Mouse (Mus musculus): ENCODE measurements around the gene C1qtnf2. TPM values are rescaled to one million over a fixed set of nuclear protein-coding genes. Genes with fewer than 3 reads are reported as not detected.

C1qtnf2 gene
- polyA plus RNA-seq, 1 experiment from 2014 or later: 3.4 TPM

DNA sequence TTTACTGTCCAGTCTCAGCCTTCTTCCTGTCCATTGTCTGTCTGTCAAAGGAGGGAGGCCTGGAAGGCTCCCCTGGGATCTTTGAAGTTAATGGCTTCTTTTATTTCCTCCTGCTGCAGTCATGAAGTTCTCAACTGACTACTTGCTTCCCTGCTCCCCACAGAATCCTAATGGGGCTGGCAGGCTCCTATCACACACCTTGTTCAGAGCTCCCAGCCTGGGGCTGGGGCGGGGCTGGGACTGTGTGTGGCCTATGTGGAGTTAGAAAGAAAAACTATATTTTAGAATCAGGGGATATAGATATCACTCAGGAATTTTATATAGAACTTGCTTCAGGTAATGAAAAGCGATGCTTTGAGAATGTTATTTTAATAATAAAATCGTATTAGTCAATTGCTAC lies 46.4 kb downstream of the C1qtnf2 start:
- no peaks in the 10 kb centered on the region for H3K4me1 ChIP-seq (replicated peaks; ENCODE audit: control insufficient read depth, insufficient read depth, low read length)
- H3K27ac ChIP-seq (ENCODE audit: low read length): no peak overlapping the region
- H3K27me3 ChIP-seq (ENCODE audit: control insufficient read depth, insufficient read depth, low read depth, low read length): no peaks in the 10 kb centered on the region
- H3K9ac ChIP-seq (ENCODE audit: low read length): no peak overlapping the region
- H3K4me2 ChIP-seq (ENCODE audit: low read depth, low read length): no peak overlapping the region
- H3K4me3 ChIP-seq (ENCODE audit: low read length): no peak overlapping the region
- WGBS: 81% methylated on average over 3 of the region's 3 CpGs
- H3K9me3 ChIP-seq (ENCODE audit: control insufficient read depth, low read length): no peaks in the 10 kb centered on the region
- no peak for ATAC-seq (ENCODE audit: low read depth)
- no peaks in the 10 kb centered on the region for H3K36me3 ChIP-seq (ENCODE audit: control insufficient read depth, insufficient read depth, low read length)

DNA sequence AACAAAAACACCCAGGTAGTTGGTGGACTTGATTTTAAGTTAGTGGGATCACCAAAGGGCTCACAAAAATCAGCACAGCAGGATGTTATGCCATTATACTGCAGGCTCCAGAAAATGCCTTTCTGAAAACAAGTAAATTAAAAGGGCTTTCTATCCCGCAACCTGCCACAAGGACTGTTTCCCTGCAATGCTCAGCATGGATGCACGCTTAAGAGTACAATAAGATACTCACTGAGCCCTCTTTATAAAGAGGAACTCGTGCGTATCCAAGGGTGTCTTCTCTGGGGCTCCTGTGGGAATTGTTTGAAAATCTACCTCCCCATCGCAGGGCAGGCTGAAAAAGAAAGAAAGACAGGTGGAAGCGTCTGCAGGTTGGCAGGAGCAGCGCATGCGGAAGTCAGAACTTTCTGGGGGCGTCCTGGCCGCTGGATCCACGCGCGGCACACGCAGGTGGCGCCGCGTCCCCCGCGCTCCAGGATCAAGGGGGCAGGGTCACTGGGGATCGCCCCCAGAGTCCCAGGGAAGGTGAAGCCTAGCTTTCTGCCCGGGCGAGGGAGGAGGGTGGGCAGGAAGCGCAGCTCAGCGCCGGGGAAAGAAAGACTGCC lies 54.1 kb downstream of the C1qtnf2 start:
- H3K9ac ChIP-seq (ENCODE audit: low read length): peak overlapping the region; percentile 92
- WGBS: 1% methylated on average over 24 of the region's 25 CpGs
- H3K27me3 ChIP-seq (ENCODE audit: control insufficient read depth, insufficient read depth, low read depth, low read length): no peaks in the 10 kb centered on the region
- H3K4me2 ChIP-seq (ENCODE audit: low read depth, low read length): peak overlapping the region; percentile 91
- peak overlapping the region; percentile 90 for H3K4me3 ChIP-seq (ENCODE audit: low read length)
- peaks cover 17% of the 10 kb centered on the region for H3K4me1 ChIP-seq (replicated peaks; ENCODE audit: control insufficient read depth, insufficient read depth, low read length)
- peak overlapping the region; percentile 83 for H3K27ac ChIP-seq (ENCODE audit: low read length)
- peak; percentile 9 for ATAC-seq (ENCODE audit: low read depth)
- peaks cover 3% of the 10 kb centered on the region; the same call in 1 of the 2 replicates for H3K36me3 ChIP-seq (ENCODE audit: control insufficient read depth, insufficient read depth, low read length)
- no peaks in the 10 kb centered on the region for H3K9me3 ChIP-seq (ENCODE audit: control insufficient read depth, low read length)

GRCm38 (mm10) chr11:43528683-43529499 lies 54.8 kb downstream of the C1qtnf2 start, which contains the start of gene Ccnjl:
Gene Ccnjl, plus strand, starts transcription at chr11:43528784.
- Histone ChIP-seq H3K4me1 (replicated peaks; ENCODE audit: control insufficient read depth, insufficient read depth, low read length) (peaks cover 17% of the 10 kb centered on the region), H3K9me3 (ENCODE audit: control insufficient read depth, low read length) (no peaks in the 10 kb centered on the region), H3K4me2 (ENCODE audit: low read depth, low read length) (peak within 1 kb of the TSS; percentile 91), H3K36me3 (ENCODE audit: control insufficient read depth, insufficient read depth, low read length) (peaks cover 5% of the 10 kb centered on the region; the same call in 1 of the 2 replicates), H3K27ac (ENCODE audit: low read length) (peak within 1 kb of the TSS; percentile 83), H3K27me3 (ENCODE audit: control insufficient read depth, insufficient read depth, low read depth, low read length) (no peaks in the 10 kb centered on the region), H3K9ac (ENCODE audit: low read length) (peak within 1 kb of the TSS; percentile 92), H3K4me3 (ENCODE audit: low read length) (peak within 1 kb of the TSS; percentile 90)
- peak; percentile 94 for ATAC-seq (ENCODE audit: low read depth)
- WGBS: under 1% methylated on average over 79 of the region's 79 CpGs

DNA sequence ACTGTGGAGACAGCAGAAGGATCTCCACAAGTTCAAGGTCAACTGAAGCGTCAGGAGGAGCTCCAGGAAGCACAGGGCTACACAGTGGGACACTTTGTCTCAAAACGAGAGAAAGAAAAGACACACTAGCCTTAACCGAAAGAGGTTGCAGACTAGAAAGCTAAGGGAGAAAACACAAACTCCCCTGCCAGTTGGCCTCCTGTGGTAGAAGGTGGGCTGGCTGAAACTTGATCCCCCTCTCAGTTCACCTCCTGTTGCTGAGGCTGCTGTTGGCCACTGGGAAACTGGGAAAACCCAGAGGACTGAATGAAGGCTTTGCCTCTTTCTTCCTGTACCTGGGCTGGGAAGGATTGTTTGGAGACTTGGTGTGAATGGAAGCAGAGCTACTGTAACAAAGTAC lies 56.0 kb downstream of the C1qtnf2 start:
- no peak for ATAC-seq (ENCODE audit: low read depth)
- peak overlapping the region; percentile 31 for H3K4me3 ChIP-seq (ENCODE audit: low read length)
- H3K27me3 ChIP-seq (ENCODE audit: control insufficient read depth, insufficient read depth, low read depth, low read length): no peaks in the 10 kb centered on the region
- H3K4me1 ChIP-seq (replicated peaks; ENCODE audit: control insufficient read depth, insufficient read depth, low read length): peaks cover 17% of the 10 kb centered on the region
- H3K9me3 ChIP-seq (ENCODE audit: control insufficient read depth, low read length): no peaks in the 10 kb centered on the region
- no peak overlapping the region for H3K27ac ChIP-seq (ENCODE audit: low read length)
- peak overlapping the region; percentile 51 for H3K4me2 ChIP-seq (ENCODE audit: low read depth, low read length)
- H3K9ac ChIP-seq (ENCODE audit: low read length): peak overlapping the region; percentile 21; the same call in 1 of the 2 replicates
- WGBS: 20% methylated on average over 3 of the region's 3 CpGs
- peaks cover 5% of the 10 kb centered on the region; the same call in 1 of the 2 replicates for H3K36me3 ChIP-seq (ENCODE audit: control insufficient read depth, insufficient read depth, low read length)

DNA sequence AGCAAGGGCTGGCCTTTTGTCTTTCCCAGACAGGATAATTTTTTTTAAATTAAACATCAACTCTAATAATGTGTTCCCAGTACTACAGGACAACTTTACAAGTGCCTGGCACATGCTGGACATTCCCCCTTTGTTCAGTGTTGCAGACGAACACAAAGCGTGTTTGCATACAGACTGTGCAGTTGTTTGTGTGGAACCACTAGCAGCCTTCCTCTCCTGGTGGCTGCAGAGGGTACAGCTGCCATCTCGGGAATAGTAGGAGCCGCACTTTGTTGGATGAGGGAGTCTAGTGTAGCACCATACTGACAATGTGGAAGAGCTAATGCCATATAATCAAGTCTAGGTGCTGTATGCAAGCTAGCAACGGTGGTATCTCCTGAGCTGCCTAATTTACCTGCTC lies 57.5 kb downstream of the C1qtnf2 start:
- H3K9ac ChIP-seq (ENCODE audit: low read length): no peak overlapping the region
- 52% methylated on average over 5 of the region's 5 CpGs for WGBS
- H3K36me3 ChIP-seq (ENCODE audit: control insufficient read depth, insufficient read depth, low read length): peaks cover 5% of the 10 kb centered on the region
- H3K4me2 ChIP-seq (ENCODE audit: low read depth, low read length): no peak overlapping the region
- H3K4me1 ChIP-seq (replicated peaks; ENCODE audit: control insufficient read depth, insufficient read depth, low read length): peaks cover 17% of the 10 kb centered on the region
- no peak for ATAC-seq (ENCODE audit: low read depth)
- no peak overlapping the region for H3K4me3 ChIP-seq (ENCODE audit: low read length)
- H3K27ac ChIP-seq (ENCODE audit: low read length): no peak overlapping the region
- no peaks in the 10 kb centered on the region for H3K27me3 ChIP-seq (ENCODE audit: control insufficient read depth, insufficient read depth, low read depth, low read length)
- no peaks in the 10 kb centered on the region for H3K9me3 ChIP-seq (ENCODE audit: control insufficient read depth, low read length)

- Histone ChIP-seq H3K27ac (ENCODE audit: low read length) (no peak overlapping the region), H3K4me1 (replicated peaks; ENCODE audit: control insufficient read depth, insufficient read depth, low read length) (no peaks in the 10 kb centered on the region), H3K9ac (ENCODE audit: low read length) (no peak overlapping the region), H3K9me3 (ENCODE audit: control insufficient read depth, low read length) (no peaks in the 10 kb centered on the region), H3K27me3 (ENCODE audit: control insufficient read depth, insufficient read depth, low read depth, low read length) (no peaks in the 10 kb centered on the region), H3K36me3 (ENCODE audit: control insufficient read depth, insufficient read depth, low read length) (peaks cover 3% of the 10 kb centered on the region), H3K4me3 (ENCODE audit: low read length) (no peak overlapping the region), H3K4me2 (ENCODE audit: low read depth, low read length) (no peak overlapping the region)
- 86% methylated on average over 6 of the region's 6 CpGs for WGBS
- no peak for ATAC-seq (ENCODE audit: low read depth)
Measured at GRCm38 (mm10) chr11:43537074-43537473, 63.0 kb downstream of the C1qtnf2 start.

DNA sequence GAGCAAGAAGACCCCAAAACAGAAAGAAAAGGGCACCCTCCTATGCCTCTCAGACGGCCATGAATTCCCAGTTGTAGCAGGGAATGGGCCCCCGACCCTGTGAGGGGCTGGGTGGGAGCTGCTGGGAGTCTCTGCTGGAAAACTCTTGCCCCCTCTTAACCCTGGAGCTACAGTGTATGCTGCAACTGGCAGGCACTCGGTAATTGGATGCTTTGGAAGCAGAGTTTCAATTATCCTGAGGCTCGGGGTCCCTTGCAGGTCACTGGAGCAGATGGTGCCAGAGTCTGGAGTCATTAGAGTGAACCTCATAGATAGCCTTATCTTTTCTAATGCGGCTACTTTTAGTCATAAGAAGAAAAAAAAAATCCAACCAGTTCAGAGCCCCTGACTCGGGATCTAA lies 65.8 kb downstream of the C1qtnf2 start:
- H3K27me3 ChIP-seq (ENCODE audit: control insufficient read depth, insufficient read depth, low read depth, low read length): no peaks in the 10 kb centered on the region
- no peak for ATAC-seq (ENCODE audit: low read depth)
- H3K9ac ChIP-seq (ENCODE audit: low read length): no peak overlapping the region
- H3K4me3 ChIP-seq (ENCODE audit: low read length): no peak overlapping the region
- H3K4me2 ChIP-seq (ENCODE audit: low read depth, low read length): no peak overlapping the region
- 21% methylated on average over 6 of the region's 6 CpGs for WGBS
- no peaks in the 10 kb centered on the region for H3K9me3 ChIP-seq (ENCODE audit: control insufficient read depth, low read length)
- H3K36me3 ChIP-seq (ENCODE audit: control insufficient read depth, insufficient read depth, low read length): no peaks in the 10 kb centered on the region; the same call in 1 of the 2 replicates
- no peak overlapping the region for H3K27ac ChIP-seq (ENCODE audit: low read length)
- H3K4me1 ChIP-seq (replicated peaks; ENCODE audit: control insufficient read depth, insufficient read depth, low read length): peaks cover under 1% of the 10 kb centered on the region; the same call in 1 of the 2 replicates

Other genes with a start within 250 kb of the C1qtnf2 start
- 91.5 and 98.6 TPM in 2 replicates for gene Pttg1, start 48.0 kb upstream of the C1qtnf2 start, polyA plus RNA-seq (2015; fragmentation: Nextera tagmentation; extraction: Ambion mirVana)
- gene Slu7, start 40.5 kb upstream of the C1qtnf2 start, polyA plus RNA-seq (2015; fragmentation: Nextera tagmentation; extraction: Ambion mirVana): 52.2 and 58.0 TPM in 2 replicates
- 19.6 and 20.0 TPM in 2 replicates for gene Ccnjl, start 54.5 kb downstream of the C1qtnf2 start, polyA plus RNA-seq (2015; fragmentation: Nextera tagmentation; extraction: Ambion mirVana)
- 5.1 and 6.1 TPM in 2 replicates for gene 4933415A04Rik, start 112.8 kb downstream of the C1qtnf2 start, polyA plus RNA-seq (2015; fragmentation: Nextera tagmentation; extraction: Ambion mirVana)
- 3.2 TPM in 1 of 2 replicates, not detected in the other for gene Fabp6, start 127.3 kb downstream of the C1qtnf2 start, polyA plus RNA-seq (2015; fragmentation: Nextera tagmentation; extraction: Ambion mirVana)
- 11.6 and 13.3 TPM in 2 replicates for gene Pwwp2a, start 207.7 kb downstream of the C1qtnf2 start, polyA plus RNA-seq (2015; fragmentation: Nextera tagmentation; extraction: Ambion mirVana)